Mouse (Mus musculus) splenic B cell, adult 2 months (primary cell): ENCODE measurements around the gene Rnls.

Experiments
- DNase-seq: peaks from one replicate; pipeline ENCODE4 v3.0.0-alpha.2; 2011; ENCODE audit warnings: low read depth, low spot score
- H3K27me3 ChIP-seq: 2 replicates; pipeline ENCODE4 v1.6.1; 2012; ENCODE audit warnings: mild to moderate bottlenecking, low read length, moderate library complexity, mixed read lengths; ENCODE audit not compliant: control insufficient read depth, poor library complexity, insufficient read depth, severe bottlenecking
- H3K36me3 ChIP-seq: 2 replicates; pipeline ENCODE4 v1.6.1; 2012; ENCODE audit warnings: mild to moderate bottlenecking, low read length, moderate library complexity, mixed read lengths; ENCODE audit not compliant: control insufficient read depth, poor library complexity, insufficient read depth, severe bottlenecking

The Rnls gene

GRCm38 (mm10) chr19:33225858-33226705 is 166.0 kb downstream of the Rnls start:
- peak; percentile 16 for DNase-seq
- Histone ChIP-seq H3K27me3 (no peaks in the 10 kb centered on the region), H3K36me3 (no peaks in the 10 kb centered on the region)

- DNase-seq: peak; percentile 11
- Histone ChIP-seq H3K27me3 (no peaks in the 10 kb centered on the region), H3K36me3 (no peaks in the 10 kb centered on the region)
Observed at GRCm38 (mm10) chr19:33225002-33225376, 167.1 kb downstream of the Rnls start.

GRCm38 (mm10) chr19:33224181-33225001 is 167.7 kb downstream of the Rnls start:
- peak; percentile 31 for DNase-seq
- no peaks in the 10 kb centered on the region for H3K27me3 ChIP-seq

GRCm38 (mm10) chr19:33223766-33224165 is 168.3 kb downstream of the Rnls start:
- DNase-seq: no peak
- H3K27me3 ChIP-seq: no peaks in the 10 kb centered on the region
- no peaks in the 10 kb centered on the region for H3K36me3 ChIP-seq

More at GRCm38 (mm10) chr19:33224181-33225001, 167.7 kb downstream of the Rnls start:
- no peaks in the 10 kb centered on the region for H3K36me3 ChIP-seq

- peak; percentile 38 for DNase-seq
- no peaks in the 10 kb centered on the region for H3K27me3 ChIP-seq
Observed at GRCm38 (mm10) chr19:33223276-33223675, 168.8 kb downstream of the Rnls start.

GRCm38 (mm10) chr19:33222595-33223223 is 169.4 kb downstream of the Rnls start:
- peak; percentile 92 for DNase-seq
- Histone ChIP-seq H3K27me3 (no peaks in the 10 kb centered on the region), H3K36me3 (no peaks in the 10 kb centered on the region)

More at GRCm38 (mm10) chr19:33223276-33223675, 168.8 kb downstream of the Rnls start:
- no peaks in the 10 kb centered on the region for H3K36me3 ChIP-seq

GRCm38 (mm10) chr19:33217791-33218300 is 174.2 kb downstream of the Rnls start:
- Histone ChIP-seq H3K36me3 (no peaks in the 10 kb centered on the region), H3K27me3 (no peaks in the 10 kb centered on the region; the same call in 1 of the 2 replicates)
- DNase-seq: no peak

- no peak for DNase-seq
- Histone ChIP-seq H3K36me3 (no peaks in the 10 kb centered on the region), H3K27me3 (no peaks in the 10 kb centered on the region)
Observed at GRCm38 (mm10) chr19:33209709-33210108, 182.4 kb downstream of the Rnls start.

- Histone ChIP-seq H3K36me3 (no peaks in the 10 kb centered on the region), H3K27me3 (no peaks in the 10 kb centered on the region)
- DNase-seq: no peak
Observed at GRCm38 (mm10) chr19:33207991-33208390, 184.1 kb downstream of the Rnls start.

GRCm38 (mm10) chr19:33205389-33205788 is 186.7 kb downstream of the Rnls start:
- H3K27me3 ChIP-seq: no peaks in the 10 kb centered on the region
- no peak for DNase-seq
- no peaks in the 10 kb centered on the region for H3K36me3 ChIP-seq

- DNase-seq: no peak
- Histone ChIP-seq H3K36me3 (no peaks in the 10 kb centered on the region), H3K27me3 (no peaks in the 10 kb centered on the region)
Observed at GRCm38 (mm10) chr19:33202422-33202821, 189.7 kb downstream of the Rnls start.

GRCm38 (mm10) chr19:33201181-33201580 is 190.9 kb downstream of the Rnls start:
- no peak for DNase-seq
- no peaks in the 10 kb centered on the region for H3K36me3 ChIP-seq
- no peaks in the 10 kb centered on the region for H3K27me3 ChIP-seq

GRCm38 (mm10) chr19:33192064-33192463 is 200.0 kb downstream of the Rnls start:
- Histone ChIP-seq H3K36me3 (no peaks in the 10 kb centered on the region), H3K27me3 (no peaks in the 10 kb centered on the region)
- no peak for DNase-seq

GRCm38 (mm10) chr19:33188766-33189165 is 203.3 kb downstream of the Rnls start:
- no peaks in the 10 kb centered on the region for H3K36me3 ChIP-seq
- H3K27me3 ChIP-seq: no peaks in the 10 kb centered on the region
- DNase-seq: no peak
